10 mouse cellular contexts compared by ENCODE assay signal in genomic region chr2:167740516-167741189, GRCm38 (mm10). TPM values are rescaled to one million over a fixed set of nuclear protein-coding genes. Genes with fewer than 3 reads are reported as not detected.
DNase-seq lines count a peak whose midpoint lies in the region; ATAC-seq lines count a peak whose summit lies in the region.
"Had no signal": no experiment of that assay in that cellular context is flagged by ENCODE, and none has a peak within 500 bp of the region (broad histone marks: within the 10 kb centered on the region; RNA-seq: fewer than 3 reads in every experiment).

No protein-coding gene starts in this region.

- no peak for ATAC-seq in hindbrain, embryonic 16.5 days
- ATAC-seq in embryonic facial prominence, embryonic 11.5 days (replicated peaks; ENCODE audit: insufficient number of reproducible peaks, low FRiP score, low TSS enrichment, low read depth) = no peak

- H3K4me3 ChIP-seq in hindbrain, embryonic 10.5 days = no peak overlapping the region
- no peak overlapping the region for H3K4me3 ChIP-seq in hindbrain, embryonic 16.5 days (ENCODE audit: low read length)
- H3K4me3 ChIP-seq in embryonic facial prominence, embryonic 11.5 days (ENCODE audit: low read depth, low read length) = no peak overlapping the region
- no peak overlapping the region for H3K4me3 ChIP-seq in macrophage (ENCODE audit: inconsistent target)
- H3K4me3 ChIP-seq: hindbrain, embryonic 13.5 days had no signal

- H3K9me3 ChIP-seq in hindbrain, embryonic 10.5 days = no peaks in the 10 kb centered on the region
- H3K9me3 ChIP-seq in hindbrain, embryonic 16.5 days (ENCODE audit: control insufficient read depth, low read length) = no peaks in the 10 kb centered on the region
- no peaks in the 10 kb centered on the region for H3K9me3 ChIP-seq in embryonic facial prominence, embryonic 11.5 days (replicated peaks; ENCODE audit: control insufficient read depth, low read length)
- H3K9me3 ChIP-seq: hindbrain, embryonic 13.5 days had no signal

- H3K79me2 ChIP-seq in macrophage (ENCODE audit: inconsistent target) = no peaks in the 10 kb centered on the region

- 62% methylated on average over 6 of the region's 6 CpGs for WGBS in hindbrain, embryonic 10.5 days
- whole genome bisulfite sequencing in hindbrain, embryonic 16.5 days = 65% methylated on average over 6 of the region's 6 CpGs
- WGBS in embryonic facial prominence, embryonic 11.5 days = 57% methylated on average over 6 of the region's 6 CpGs
- WGBS in macrophage (ENCODE audit: missing documents) = 33% methylated on average over 6 of the region's 6 CpGs

- intact Hi-C loops in left cerebral cortex, postnatal 25 days (cut with DNase I) = no loop called here

- H3K4me1 ChIP-seq in hindbrain, embryonic 10.5 days (replicated peaks) = peaks cover 57% of the 10 kb centered on the region
- H3K4me1 ChIP-seq in hindbrain, embryonic 16.5 days (ENCODE audit: control insufficient read depth, insufficient read depth, low read depth, low read length) = no peaks in the 10 kb centered on the region; the same call in 1 of the 2 replicates
- H3K4me1 ChIP-seq in embryonic facial prominence, embryonic 11.5 days (ENCODE audit: control insufficient read depth, insufficient read depth, low read length) = no peaks in the 10 kb centered on the region; the same call in none of the 2 replicates

- DNase-seq in hindbrain, embryonic 10.5 days (ENCODE audit: low spot score) = no peak
- peak; percentile 88 for DNase-seq in 416B (ENCODE audit: low read depth)
- DNase-seq in embryonic facial prominence, embryonic 11.5 days (ENCODE audit: low spot score) = no peak
- no peak for DNase-seq in left cerebral cortex, postnatal 25 days (ENCODE audit: low spot score in 2 of 2)
- DNase-seq in spleen, postnatal 10 days (ENCODE audit: low spot score in 2 of 2) = no peak
- no peak for DNase-seq in spleen, postnatal 14 days (ENCODE audit: low spot score in 2 of 2)
- DNase-seq: gastrocnemius, postnatal 25 days had no signal

- no peak overlapping the region for H3K4me2 ChIP-seq in hindbrain, embryonic 16.5 days (ENCODE audit: low read length)
- no peak overlapping the region for H3K4me2 ChIP-seq in embryonic facial prominence, embryonic 11.5 days (ENCODE audit: low read depth, low read length)
- H3K4me2 ChIP-seq: hindbrain, embryonic 13.5 days had no signal

- 0 out of 2 replicates have a peak, but pooled peaks cover 6% of the 10 kb centered on the region for H3K27me3 ChIP-seq in hindbrain, embryonic 10.5 days (ENCODE audit: insufficient read depth, poor library complexity, severe bottlenecking)
- no peaks in the 10 kb centered on the region for H3K27me3 ChIP-seq in hindbrain, embryonic 16.5 days (replicated peaks; ENCODE audit: control insufficient read depth, insufficient read depth, low read length)
- no peaks in the 10 kb centered on the region for H3K27me3 ChIP-seq in embryonic facial prominence, embryonic 11.5 days (ENCODE audit: control insufficient read depth, insufficient read depth, low read length)
- H3K27me3 ChIP-seq: hindbrain, embryonic 13.5 days had no signal

- H3K36me3 ChIP-seq in hindbrain, embryonic 10.5 days = no peaks in the 10 kb centered on the region
- H3K36me3 ChIP-seq in hindbrain, embryonic 16.5 days (ENCODE audit: control insufficient read depth, insufficient read depth, low read length) = no peaks in the 10 kb centered on the region
- H3K36me3 ChIP-seq in embryonic facial prominence, embryonic 11.5 days (replicated peaks; ENCODE audit: control insufficient read depth, insufficient read depth, low read depth, low read length) = no peaks in the 10 kb centered on the region
- H3K36me3 ChIP-seq in macrophage (ENCODE audit: inconsistent target) = no peaks in the 10 kb centered on the region
- H3K36me3 ChIP-seq: hindbrain, embryonic 13.5 days had no signal

- no peak overlapping the region for H3K9ac ChIP-seq in hindbrain, embryonic 16.5 days (ENCODE audit: low read depth, low read length)
- H3K9ac ChIP-seq in embryonic facial prominence, embryonic 11.5 days (replicated peaks; ENCODE audit: low read length) = peak overlapping the region; percentile 1; the same call in 1 of the 2 replicates
- H3K9ac ChIP-seq: hindbrain, embryonic 13.5 days had no signal

- peak overlapping the region; percentile 50; the same call in 1 of the 2 replicates for H3K27ac ChIP-seq in hindbrain, embryonic 10.5 days
- no peak overlapping the region for H3K27ac ChIP-seq in hindbrain, embryonic 16.5 days (ENCODE audit: low read depth, low read length)
- H3K27ac ChIP-seq in embryonic facial prominence, embryonic 11.5 days (replicated peaks; ENCODE audit: low read depth, low read length) = no peak overlapping the region
- peak overlapping the region; percentile 81 for H3K27ac ChIP-seq in macrophage
- H3K27ac ChIP-seq: hindbrain, embryonic 13.5 days had no signal

RNA-seq across cellular contexts. Expression of gene Tmem189, which starts 51.0 kb away (rescaled TPM):
- polyA plus RNA-seq in hindbrain, embryonic 10.5 days (2016; fragmentation: Nextera tagmentation; extraction: Ambion mirVana) = 41.2 and 43.8 TPM in 2 replicates
- 37.1 and 39.3 TPM in 2 replicates for polyA plus RNA-seq in hindbrain, embryonic 16.5 days (2015; fragmentation: Nextera tagmentation; extraction: Ambion mirVana)
- 31.9 and 34.1 TPM in 2 replicates for polyA plus RNA-seq in embryonic facial prominence, embryonic 11.5 days (2014; fragmentation: Nextera tagmentation; extraction: Ambion mirVana)
- 100 to 1,000 TPM in 7 of 26 experiments, 10 to 100 TPM in 19; 41.8 to 182 (median 85.4) TPM for total RNA-seq in macrophage (2018; cell fraction: chromatin; rRNA removed)
- 100 to 1,000 TPM; 103 to 247 (median 137) TPM for total RNA-seq in macrophage (2018; cell fraction: cytosol; rRNA removed)
- total RNA-seq in macrophage (2018; cell fraction: nucleus; rRNA removed) = 100 to 1,000 TPM in 25 of 26 experiments, 10 to 100 TPM in 1; 73.5 to 264 (median 143) TPM
- 165 to 276 TPM (median 174 TPM) in 3 replicates for polyA plus RNA-seq in macrophage (2018)
- total RNA-seq in left cerebral cortex, postnatal 25 days (2021) = 10 to 100 TPM; 49.7 to 54.0 TPM

RNA-seq across cellular contexts. Expression of gene Cebpb, which starts 51.9 kb away (rescaled TPM):
- polyA plus RNA-seq in hindbrain, embryonic 10.5 days (2016; fragmentation: Nextera tagmentation; extraction: Ambion mirVana) = 1.1 and 1.5 TPM in 2 replicates
- 0.15 and 0.22 TPM in 2 replicates for polyA plus RNA-seq in hindbrain, embryonic 16.5 days (2015; fragmentation: Nextera tagmentation; extraction: Ambion mirVana)
- polyA plus RNA-seq in embryonic facial prominence, embryonic 11.5 days (2014; fragmentation: Nextera tagmentation; extraction: Ambion mirVana) = 3.1 and 4.4 TPM in 2 replicates
- total RNA-seq in macrophage (2018; cell fraction: chromatin; rRNA removed) = 10 to 100 TPM; 13.7 to 87.4 (median 42.2) TPM
- 100 to 1,000 TPM in 12 of 26 experiments, 10 to 100 TPM in 14; 30.7 to 271 (median 98.7) TPM for total RNA-seq in macrophage (2018; cell fraction: cytosol; rRNA removed)
- 100 to 1,000 TPM in 19 of 26 experiments, 10 to 100 TPM in 7; 25.3 to 303 (median 156) TPM for total RNA-seq in macrophage (2018; cell fraction: nucleus; rRNA removed)
- 4.8 to 33.5 TPM (median 23.5 TPM) in 3 replicates for polyA plus RNA-seq in macrophage (2018)
- 10 to 100 TPM; 12.1 to 12.7 TPM for total RNA-seq in left cerebral cortex, postnatal 25 days (2021)

Comparison
In these comparisons a context has a peak if more than half of its experiments do, and no peak if none do; other contexts are left out.
1. H3K27ac ChIP-seq: peak in hindbrain, embryonic 10.5 days (single experiment) and macrophage (single experiment); none in hindbrain, embryonic 16.5 days (single experiment) and embryonic facial prominence, embryonic 11.5 days (single experiment).